Mouse (Mus musculus) G1E-ER4 (cell line): ENCODE results near the gene 4933411K16Rik. TPM values are rescaled to one million over a fixed set of nuclear protein-coding genes. Genes with fewer than 3 reads are reported as not detected.

Experiments used
- GATA1 ChIP-seq: IDR thresholded peaks from one replicate; pipeline ENCODE4 v1.8.0; 2012; ENCODE audit warnings: low read length, inconsistent platforms
- polyA plus RNA-seq: library from polyadenylated mRNA; stranded (reverse); fragments of >175 nt; gene quantifications from 2 replicates; pipeline ENCODE4 v1.2.3, GENCODE M21; 2012

The 4933411K16Rik gene
- polyA plus RNA-seq, 1 experiment, result not detected

GRCm38 (mm10) chr19:42089748-42090595, 37.9 kb downstream of the 4933411K16Rik start, which contains the start of gene Pi4k2a:
Gene Pi4k2a, plus strand, starts transcription at chr19:42090470.
- no peak for TF ChIP-seq GATA1

GRCm38 (mm10) chr19:42090637-42091141, 38.6 kb downstream of the 4933411K16Rik start:
- TF ChIP-seq GATA1, result no peak

- no peak for TF ChIP-seq GATA1
Observed at GRCm38 (mm10) chr19:42099406-42099805, 47.4 kb downstream of the 4933411K16Rik start.

Other genes with a start within 250 kb of the 4933411K16Rik start
- gene Frat1, start 222.3 kb upstream of the 4933411K16Rik start, polyA plus RNA-seq, result 65.6 and 72.2 TPM in 2 replicates
- 59.0 and 72.3 TPM in 2 replicates for gene Frat2, start 204.1 kb upstream of the 4933411K16Rik start, polyA plus RNA-seq
- gene Rrp12, start 156.1 kb upstream of the 4933411K16Rik start, polyA plus RNA-seq, result 45.6 and 48.0 TPM in 2 replicates
- gene Pgam1, start 140.3 kb upstream of the 4933411K16Rik start, polyA plus RNA-seq, result 425 and 461 TPM in 2 replicates
- 20.9 and 28.0 TPM in 2 replicates for gene Exosc1, start 118.8 kb upstream of the 4933411K16Rik start, polyA plus RNA-seq
- gene Zdhhc16, start 118.8 kb upstream of the 4933411K16Rik start, polyA plus RNA-seq, result 27.4 and 39.9 TPM in 2 replicates
- 11.9 and 12.0 TPM in 2 replicates for gene Mms19, start 71.1 kb upstream of the 4933411K16Rik start, polyA plus RNA-seq
- 2.3 and 2.6 TPM in 2 replicates for gene Ubtd1, start 70.5 kb upstream of the 4933411K16Rik start, polyA plus RNA-seq
- gene Ankrd2, start 16.2 kb upstream of the 4933411K16Rik start, polyA plus RNA-seq, result not detected in 2 replicates
- not detected in 2 replicates for gene Hoga1, start 6.6 kb upstream of the 4933411K16Rik start, polyA plus RNA-seq
- gene Morn4, start 34.1 kb downstream of the 4933411K16Rik start, polyA plus RNA-seq, result 1.4 and 1.6 TPM in 2 replicates
- gene Pi4k2a, start 38.2 kb downstream of the 4933411K16Rik start, polyA plus RNA-seq, result 17.5 and 18.9 TPM in 2 replicates
- gene Avpi1, start 76.8 kb downstream of the 4933411K16Rik start, polyA plus RNA-seq, result 81.4 and 107 TPM in 2 replicates
- gene Marveld1, start 95.2 kb downstream of the 4933411K16Rik start, polyA plus RNA-seq, result not detected in 2 replicates
- 11.8 and 12.3 TPM in 2 replicates for gene Zfyve27, start 111.7 kb downstream of the 4933411K16Rik start, polyA plus RNA-seq
- not detected in 2 replicates for gene Sfrp5, start 150.0 kb downstream of the 4933411K16Rik start, polyA plus RNA-seq
- 0.02 TPM in 1 of 2 replicates, not detected in the other for gene Golga7b, start 195.3 kb downstream of the 4933411K16Rik start, polyA plus RNA-seq